Mouse (Mus musculus): ENCODE measurements at regions not wholly inside any gene's neighbourhood (a gene's known extent, or its start where the extent isn't known, plus 50 kb on each side); places are given as distances from the start of the nearest gene placed in this dataset.
"Not testable (repeated sequence)": the region's sequence is repeated elsewhere in the genome, so short reads cannot be mapped to it uniquely, and the experiment has no call there.

- DNase-seq (ENCODE audit: low read depth, low spot score) = no peak
These were observed 50.7 kb upstream of the Wdr26 start for GRCm38 (mm10) chr1:181262496-181262895.

GRCm38 (mm10) chr1:181263216-181263615, 51.4 kb upstream of the Wdr26 start:
- no peak for DNase-seq (ENCODE audit: low read depth, low spot score)

GRCm38 (mm10) chr1:181270469-181270868, 58.7 kb upstream of the Wdr26 start:
- DNase-seq (ENCODE audit: low read depth, low spot score) = not testable (repeated sequence)

- no peak for DNase-seq (ENCODE audit: low read depth, low spot score)
These were observed 59.4 kb upstream of the Wdr26 start for GRCm38 (mm10) chr1:181271164-181271563.

GRCm38 (mm10) chr1:181271821-181272220, 60.0 kb upstream of the Wdr26 start:
- no peak for DNase-seq (ENCODE audit: low read depth, low spot score)

GRCm38 (mm10) chr1:181272622-181273296, 61.0 kb upstream of the Wdr26 start:
- DNase-seq (ENCODE audit: low read depth, low spot score) = peak; percentile 72

- no peak for DNase-seq (ENCODE audit: low read depth, low spot score)
These were observed 61.9 kb upstream of the Wdr26 start for GRCm38 (mm10) chr1:181273540-181274204.

GRCm38 (mm10) chr1:181280826-181281225, 69.0 kb upstream of the Wdr26 start:
- DNase-seq (ENCODE audit: low read depth, low spot score) = no peak

GRCm38 (mm10) chr1:181282986-181283385, 69.4 kb upstream of the Cnih3 start:
- DNase-seq (ENCODE audit: low read depth, low spot score) = not testable (repeated sequence)

GRCm38 (mm10) chr1:181283539-181283938, 68.9 kb upstream of the Cnih3 start:
- DNase-seq (ENCODE audit: low read depth, low spot score) = not testable (repeated sequence)

- DNase-seq (ENCODE audit: low read depth, low spot score) = no peak
These were observed 67.9 kb upstream of the Cnih3 start for GRCm38 (mm10) chr1:181284301-181285197.

GRCm38 (mm10) chr1:181285600-181285999, 66.8 kb upstream of the Cnih3 start:
- DNase-seq (ENCODE audit: low read depth, low spot score) = no peak

- DNase-seq (ENCODE audit: low read depth, low spot score) = no peak
These were observed 66.3 kb upstream of the Cnih3 start for GRCm38 (mm10) chr1:181286146-181286545.

- DNase-seq (ENCODE audit: low read depth, low spot score) = no peak
These were observed 65.3 kb upstream of the Cnih3 start for GRCm38 (mm10) chr1:181287166-181287565.

- no peak for DNase-seq (ENCODE audit: low read depth, low spot score)
These were observed 62.9 kb upstream of the Cnih3 start for GRCm38 (mm10) chr1:181289385-181290035.

GRCm38 (mm10) chr1:181291202-181291601, 61.2 kb upstream of the Cnih3 start:
- no peak for DNase-seq (ENCODE audit: low read depth, low spot score)

- DNase-seq (ENCODE audit: low read depth, low spot score) = no peak
These were observed 60.5 kb upstream of the Cnih3 start for GRCm38 (mm10) chr1:181291966-181292365.

GRCm38 (mm10) chr1:181293079-181293865, 59.2 kb upstream of the Cnih3 start:
- DNase-seq (ENCODE audit: low read depth, low spot score) = no peak

GRCm38 (mm10) chr1:181295651-181296050, 56.8 kb upstream of the Cnih3 start:
- DNase-seq (ENCODE audit: low read depth, low spot score) = no peak

- no peak for DNase-seq (ENCODE audit: low read depth, low spot score)
These were observed 54.4 kb upstream of the Cnih3 start for GRCm38 (mm10) chr1:181298063-181298462.

All from c-Kit-negative CD71-positive TER-119-positive erythroid progenitor cells, embryonic 14.5 days (primary cell).